Mouse (Mus musculus) limb, embryonic 10.5 days (tissue): ENCODE results near the gene Rnf26. TPM values are rescaled to one million over a fixed set of nuclear protein-coding genes. Genes with fewer than 3 reads are reported as not detected.

Experiments
- DNase-seq: peaks from one replicate; pipeline ENCODE4 v3.0.0-alpha.2; 2017; ENCODE audit warnings: low spot score
- H3K27ac ChIP-seq: fragments of 300-500 bp; sonication (generic); 2 replicates; pipeline ENCODE4 v1.5.1; 2016; ENCODE audit warnings: mild to moderate bottlenecking
- H3K27me3 ChIP-seq: fragments of 300-500 bp; sonication (generic); 2 replicates; pipeline ENCODE4 v1.6.1; 2016; ENCODE audit warnings: low read depth, mild to moderate bottlenecking; ENCODE audit not compliant: poor library complexity, severe bottlenecking
- H3K36me3 ChIP-seq: fragments of 300-500 bp; sonication (generic); 2 replicates; pipeline ENCODE4 v1.6.1; 2016; ENCODE audit warnings: mild to moderate bottlenecking, moderate library complexity
- H3K4me1 ChIP-seq: fragments of 300-500 bp; sonication (generic); 2 replicates; pipeline ENCODE4 v1.6.1; 2016
- H3K4me3 ChIP-seq: fragments of 300-500 bp; sonication (generic); 2 replicates; pipeline ENCODE4 v1.5.1; 2016; ENCODE audit warnings: mild to moderate bottlenecking, moderate library complexity
- H3K9me3 ChIP-seq: fragments of 300-500 bp; sonication (generic); replicated peaks from 2 replicates; pipeline ENCODE4 v1.6.1; 2016; ENCODE audit warnings: mild to moderate bottlenecking
- whole genome bisulfite sequencing: fragments of 180-500 bp; shearing (Covaris S2); methylation state at CpG from one replicate; pipeline ENCODE4 v1.1.7; 2016; 5-methylcytosine and 5-hydroxymethylcytosine counted together
- polyA plus RNA-seq: library from polyadenylated mRNA; unstranded; fragments of >200 nt; fragmentation: Nextera tagmentation; extraction: Ambion mirVana; gene quantifications from 2 replicates; pipeline ENCODE4 v1.2.1, GENCODE M21; 2016

The Rnf26 gene
- polyA plus RNA-seq, 1 experiment from 2014 or later, result 97.0 TPM

DNA sequence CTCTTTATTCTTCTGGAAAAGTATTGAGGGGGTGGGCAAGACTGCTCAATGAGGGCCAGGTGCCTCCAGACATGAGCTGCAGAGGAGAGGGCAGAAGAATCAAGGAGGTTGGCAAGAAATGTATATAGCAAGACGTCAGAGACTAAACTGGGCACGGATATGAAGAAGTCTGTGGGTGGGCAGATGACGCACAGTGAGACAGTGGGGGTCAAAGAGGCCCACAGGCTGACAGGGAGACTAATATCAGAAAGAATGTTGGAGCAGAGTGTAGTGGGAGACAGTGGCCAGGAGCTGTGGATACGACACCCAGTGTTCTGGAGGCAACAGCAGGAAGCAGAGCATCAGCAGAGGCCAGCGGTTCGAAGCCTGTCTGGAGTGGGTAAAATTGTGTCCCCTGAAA, 54.7 kb downstream of the Rnf26 start:
- Histone ChIP-seq H3K36me3 (no peaks in the 10 kb centered on the region), H3K4me1 (no peaks in the 10 kb centered on the region), H3K4me3 (no peak overlapping the region), H3K27me3 (no peaks in the 10 kb centered on the region), H3K9me3 (no peaks in the 10 kb centered on the region), H3K27ac (no peak overlapping the region)
- 89% methylated on average over 6 of the region's 6 CpGs for WGBS
- no peak for DNase-seq

DNA sequence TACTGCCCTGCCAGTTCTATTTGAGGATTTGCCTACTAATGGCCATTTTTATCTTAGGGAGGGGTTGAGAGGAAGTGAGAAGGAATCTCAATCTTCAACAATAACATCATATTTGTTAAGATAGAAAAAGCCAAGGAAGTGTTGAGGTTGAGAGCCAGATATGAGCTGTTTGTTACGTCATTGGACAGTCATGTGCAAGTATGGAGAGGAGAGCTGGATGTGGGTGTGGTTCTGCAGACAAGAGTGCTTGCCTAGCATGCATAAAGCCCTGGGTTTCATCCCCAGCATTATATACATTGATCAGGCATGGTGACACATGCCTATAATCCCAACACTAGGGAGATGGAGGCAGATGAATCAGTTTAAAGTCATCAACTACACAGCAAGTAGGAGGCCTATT, 59.4 kb downstream of the Rnf26 start:
- no peak overlapping the region for H3K4me3 ChIP-seq
- DNase-seq, result no peak
- no peaks in the 10 kb centered on the region for H3K4me1 ChIP-seq
- 76% methylated on average over 1 of the region's 1 CpGs for WGBS
- H3K27me3 ChIP-seq, result 0 out of 2 replicates have a peak, but pooled peaks cover 4% of the 10 kb centered on the region
- no peaks in the 10 kb centered on the region for H3K36me3 ChIP-seq
- no peak overlapping the region for H3K27ac ChIP-seq
- H3K9me3 ChIP-seq, result no peaks in the 10 kb centered on the region

DNA sequence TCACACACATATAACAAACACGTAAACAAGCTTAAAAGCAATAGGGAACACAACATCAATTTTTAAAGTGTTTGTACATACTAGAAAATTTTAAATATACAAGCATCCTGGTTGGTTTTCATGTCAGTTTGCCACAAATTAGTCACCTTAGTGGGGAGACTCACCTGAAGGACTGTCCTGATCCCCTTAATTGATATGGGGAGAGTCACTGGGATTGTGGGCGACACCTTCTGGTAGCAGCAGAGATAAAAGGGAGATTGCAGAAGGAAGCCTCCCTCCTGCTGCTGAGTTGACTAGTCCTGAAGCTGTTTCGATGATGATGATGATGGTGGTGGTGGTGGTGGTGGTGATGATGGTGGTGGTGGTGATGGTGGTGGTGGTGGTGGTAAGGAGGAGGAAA, 60.5 kb downstream of the Rnf26 start:
- no peaks in the 10 kb centered on the region for H3K36me3 ChIP-seq
- peaks cover 15% of the 10 kb centered on the region; the same call in 1 of the 2 replicates for H3K27me3 ChIP-seq
- 60% methylated on average over 3 of the region's 3 CpGs for WGBS
- H3K4me1 ChIP-seq, result no peaks in the 10 kb centered on the region
- H3K27ac ChIP-seq, result no peak overlapping the region
- H3K4me3 ChIP-seq, result no peak overlapping the region
- H3K9me3 ChIP-seq, result no peaks in the 10 kb centered on the region
- no peak for DNase-seq

DNA sequence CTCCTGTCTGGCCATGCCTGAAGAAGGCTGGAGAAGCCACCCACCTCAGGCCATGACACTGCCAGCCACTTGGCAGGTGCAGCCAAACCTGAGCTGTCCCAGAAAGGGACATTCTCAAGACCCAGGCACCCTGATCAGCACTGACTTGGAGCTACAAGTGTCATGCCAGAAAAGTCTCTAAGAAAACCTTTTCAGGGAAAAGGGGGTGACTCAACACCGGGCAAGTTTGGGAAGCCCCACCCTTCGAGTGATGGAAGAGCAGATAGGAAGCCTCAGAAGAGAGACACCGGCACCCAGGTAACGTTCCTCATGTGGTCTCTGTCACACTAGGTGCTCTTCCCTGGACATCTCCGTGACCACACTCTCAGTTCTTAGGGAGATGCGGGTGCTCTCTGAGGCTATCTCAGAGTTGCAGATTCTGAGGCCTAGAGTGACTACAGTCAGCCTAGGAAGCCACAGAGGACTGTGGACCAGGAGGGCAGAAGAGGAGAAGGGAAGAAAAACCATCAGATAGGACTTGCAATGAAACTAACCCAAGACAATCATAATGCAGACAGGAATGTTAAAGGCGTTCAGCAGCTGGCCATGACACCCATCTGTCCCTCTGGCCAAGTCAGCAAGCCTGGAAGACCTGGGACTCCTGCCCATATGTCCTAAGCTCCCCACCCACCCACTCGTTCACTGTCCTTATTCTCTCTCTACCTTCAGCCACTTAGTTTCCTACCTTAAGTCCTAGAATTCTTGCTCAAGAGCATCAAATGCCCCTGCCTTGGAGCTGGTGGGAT, 63.7 kb downstream of the Rnf26 start:
- H3K27me3 ChIP-seq, result peaks cover 47% of the 10 kb centered on the region
- no peak overlapping the region for H3K4me3 ChIP-seq
- H3K9me3 ChIP-seq, result no peaks in the 10 kb centered on the region
- H3K4me1 ChIP-seq, result no peaks in the 10 kb centered on the region
- no peaks in the 10 kb centered on the region for H3K36me3 ChIP-seq
- WGBS, result 90% methylated on average over 8 of the region's 8 CpGs
- no peak for DNase-seq
- H3K27ac ChIP-seq, result no peak overlapping the region

DNA sequence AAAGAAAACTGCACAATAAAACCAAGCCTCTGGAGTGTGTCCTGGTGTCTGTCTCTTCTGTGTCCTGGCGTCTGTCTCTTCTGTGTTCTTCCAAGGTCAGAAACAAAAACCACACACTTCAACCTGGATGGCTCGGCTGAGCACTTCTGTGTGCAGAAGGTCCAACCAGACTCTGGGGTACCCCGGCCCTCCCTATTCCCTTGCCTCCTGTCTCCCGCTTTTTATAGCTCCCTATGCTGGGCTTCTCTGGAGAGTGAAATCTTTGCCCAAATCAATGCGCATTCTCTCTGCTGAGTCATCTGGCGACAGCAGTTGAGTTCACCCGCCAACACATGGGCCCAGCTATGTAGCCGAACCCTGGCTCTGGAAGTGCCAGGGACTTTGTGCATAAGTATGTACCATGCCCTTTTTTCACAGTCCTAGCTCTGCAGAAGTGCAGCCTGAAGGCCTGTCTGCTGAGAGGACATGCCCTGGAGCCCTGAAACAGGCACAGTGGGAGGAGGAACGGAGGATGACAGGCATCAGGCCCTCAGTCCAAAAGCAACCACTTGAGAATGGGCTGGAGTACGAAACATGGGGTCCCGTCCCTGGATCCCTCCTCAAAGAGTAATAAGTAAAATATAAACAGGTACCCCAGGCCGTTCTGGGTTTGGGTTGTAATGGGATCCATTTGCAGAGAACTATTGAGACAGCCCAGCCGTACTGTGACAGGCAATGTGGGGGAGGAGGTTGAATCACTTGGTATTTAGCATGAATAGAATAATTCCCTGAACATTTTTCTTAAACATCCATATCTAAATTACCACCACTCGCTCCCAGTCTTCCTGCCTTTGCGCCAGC, 64.6 kb downstream of the Rnf26 start:
- Histone ChIP-seq H3K4me1 (peaks cover 8% of the 10 kb centered on the region), H3K27ac (no peak overlapping the region), H3K27me3 (peaks cover 56% of the 10 kb centered on the region), H3K36me3 (no peaks in the 10 kb centered on the region), H3K4me3 (no peak overlapping the region), H3K9me3 (no peaks in the 10 kb centered on the region)
- no peak for DNase-seq
- 79% methylated on average over 15 of the region's 15 CpGs for WGBS

DNA sequence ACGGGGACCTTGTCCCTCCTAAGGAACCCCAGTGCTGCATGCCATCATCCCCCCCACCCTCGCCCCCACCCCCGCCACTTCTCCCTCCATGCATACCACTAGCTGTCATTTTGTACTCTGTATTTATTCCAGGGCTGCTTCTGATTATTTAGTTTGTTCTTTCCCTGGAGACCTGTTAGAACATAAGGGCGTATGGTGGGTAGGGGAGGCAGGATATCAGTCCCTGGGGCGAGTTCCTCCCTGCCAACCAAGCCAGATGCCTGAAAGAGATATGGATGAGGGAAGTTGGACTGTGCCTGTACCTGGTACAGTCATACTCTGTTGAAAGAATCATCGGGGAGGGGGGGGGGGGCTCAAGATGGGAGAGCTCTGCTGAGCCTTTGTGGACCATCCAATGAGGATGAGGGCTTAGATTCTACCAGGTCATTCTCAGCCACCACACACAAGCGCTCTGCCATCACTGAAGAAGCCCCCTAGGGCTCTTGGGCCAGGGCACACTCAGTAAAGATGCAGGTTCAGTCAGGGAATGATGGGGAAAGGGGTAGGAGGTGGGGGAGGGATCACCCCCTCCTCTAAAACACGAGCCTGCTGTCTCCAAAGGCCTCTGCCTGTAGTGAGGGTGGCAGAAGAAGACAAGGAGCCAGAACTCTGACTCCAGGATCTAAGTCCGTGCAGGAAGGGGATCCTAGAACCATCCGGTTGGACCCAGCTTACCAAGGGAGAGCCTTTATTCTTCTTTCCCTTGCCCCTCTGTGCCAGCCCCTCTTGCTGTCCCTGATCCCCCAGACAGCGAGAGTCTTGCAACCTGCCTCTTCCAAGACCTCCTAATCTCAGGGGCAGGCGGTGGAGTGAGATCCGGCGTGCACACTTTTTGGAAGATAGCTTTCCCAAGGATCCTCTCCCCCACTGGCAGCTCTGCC, 65.5 kb downstream of the Rnf26 start:
- DNase-seq, result no peak
- Histone ChIP-seq H3K36me3 (no peaks in the 10 kb centered on the region), H3K4me1 (peaks cover 17% of the 10 kb centered on the region), H3K27ac (no peak overlapping the region), H3K27me3 (peaks cover 65% of the 10 kb centered on the region), H3K4me3 (no peak overlapping the region), H3K9me3 (no peaks in the 10 kb centered on the region)
- 78% methylated on average over 14 of the region's 14 CpGs for WGBS

DNA sequence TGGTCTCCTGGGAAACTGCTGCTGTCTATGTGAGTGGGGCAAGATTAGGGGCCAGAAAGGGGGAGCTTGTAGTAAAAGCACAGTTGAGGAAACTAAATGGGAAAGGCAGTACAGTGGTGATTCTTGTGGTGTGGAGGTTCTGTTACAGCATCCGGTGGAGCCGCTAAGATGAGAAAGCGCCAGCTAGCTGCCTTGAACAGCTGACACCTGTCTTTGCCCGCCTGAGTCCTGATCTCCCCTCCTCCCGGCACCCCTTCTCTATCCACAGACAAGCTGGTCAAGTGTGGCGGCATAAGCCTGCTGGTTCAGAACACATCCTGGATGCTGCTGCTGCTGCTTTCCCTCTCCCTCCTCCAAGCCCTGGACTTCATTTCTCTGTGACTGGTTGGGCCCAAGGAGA, 66.2 kb downstream of the Rnf26 start:
- 72% methylated on average over 6 of the region's 6 CpGs for WGBS
- H3K27me3 ChIP-seq, result peaks cover 73% of the 10 kb centered on the region

DNA sequence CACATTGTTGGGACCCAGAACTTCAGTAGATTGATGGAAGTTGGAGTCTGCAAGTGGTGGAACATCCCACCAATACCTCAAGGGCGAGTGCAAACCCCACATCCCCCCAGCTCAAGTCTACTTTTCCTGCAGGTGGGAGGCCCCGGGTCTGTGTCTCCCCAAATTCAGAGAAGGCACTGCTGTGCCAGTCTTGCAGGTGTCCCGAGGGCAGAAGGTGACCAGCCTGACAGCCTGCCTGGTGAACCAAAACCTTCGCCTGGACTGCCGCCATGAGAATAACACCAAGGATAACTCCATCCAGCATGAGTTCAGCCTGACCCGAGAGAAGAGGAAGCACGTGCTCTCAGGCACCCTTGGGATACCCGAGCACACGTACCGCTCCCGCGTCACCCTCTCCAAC, 66.9 kb downstream of the Rnf26 start:
- no peaks in the 10 kb centered on the region for H3K36me3 ChIP-seq
- no peak for DNase-seq
- peaks cover 20% of the 10 kb centered on the region for H3K4me1 ChIP-seq
- H3K27ac ChIP-seq, result no peak overlapping the region
- 91% methylated on average over 12 of the region's 12 CpGs for WGBS
- H3K9me3 ChIP-seq, result no peaks in the 10 kb centered on the region
- no peak overlapping the region for H3K4me3 ChIP-seq
- H3K27me3 ChIP-seq, result peaks cover 79% of the 10 kb centered on the region

More for the DNA sequence above, 66.2 kb downstream of the Rnf26 start:
- no peak for DNase-seq
- Histone ChIP-seq H3K27ac (no peak overlapping the region), H3K9me3 (no peaks in the 10 kb centered on the region), H3K4me3 (no peak overlapping the region), H3K36me3 (no peaks in the 10 kb centered on the region), H3K4me1 (peaks cover 20% of the 10 kb centered on the region)

DNA sequence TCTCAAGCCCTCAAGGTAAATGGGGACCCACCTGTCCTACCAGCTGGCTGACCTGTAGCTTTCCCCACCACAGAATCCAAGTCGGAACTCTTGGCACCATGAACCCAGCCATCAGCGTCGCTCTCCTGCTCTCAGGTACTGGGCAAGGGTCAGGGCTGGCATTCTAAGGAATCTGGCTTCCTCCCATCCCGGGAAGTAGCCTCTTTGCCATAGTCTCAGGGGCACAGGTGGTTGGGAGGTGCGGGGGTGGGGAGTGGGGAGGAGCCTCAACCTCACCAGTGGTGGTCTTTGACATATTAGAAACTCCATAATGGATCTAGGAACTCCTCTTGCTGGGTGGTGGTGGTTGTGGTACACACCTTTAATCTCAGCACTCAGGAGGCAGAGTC, 67.4 kb downstream of the Rnf26 start:
- Histone ChIP-seq H3K4me1 (peaks cover 20% of the 10 kb centered on the region), H3K9me3 (no peaks in the 10 kb centered on the region), H3K4me3 (no peak overlapping the region), H3K36me3 (no peaks in the 10 kb centered on the region), H3K27me3 (peaks cover 84% of the 10 kb centered on the region), H3K27ac (no peak overlapping the region)
- 80% methylated on average over 5 of the region's 5 CpGs for WGBS
- no peak for DNase-seq

Other genes with a start within 250 kb of the Rnf26 start
- gene Thy1, start 70.1 kb downstream of the Rnf26 start, polyA plus RNA-seq, result 0.21 TPM in 1 of 2 replicates, not detected in the other
- 8.9 and 10.7 TPM in 2 replicates for gene Usp2, start 46.5 kb downstream of the Rnf26 start, polyA plus RNA-seq
- 0.13 and 0.14 TPM in 2 replicates for gene Mfrp, start 11.8 kb downstream of the Rnf26 start, polyA plus RNA-seq
- gene C1qtnf5, start 6.3 kb downstream of the Rnf26 start, polyA plus RNA-seq, result 0.24 TPM in 1 of 2 replicates, not detected in the other
- 0.10 and 0.35 TPM in 2 replicates for gene Gm49380, start within 50 bp of the Rnf26 start, polyA plus RNA-seq
- 9.8 and 10.1 TPM in 2 replicates for gene Mcam, start 21.0 kb upstream of the Rnf26 start, polyA plus RNA-seq
- 19.6 and 23.9 TPM in 2 replicates for gene Cbl, start 120.5 kb upstream of the Rnf26 start, polyA plus RNA-seq
- not detected in 2 replicates for gene Ccdc153, start 127.2 kb upstream of the Rnf26 start, polyA plus RNA-seq
- gene Pdzd3, start 138.0 kb upstream of the Rnf26 start, polyA plus RNA-seq, result 0.13 TPM in 1 of 2 replicates, not detected in the other
- gene Nlrx1, start 155.1 kb upstream of the Rnf26 start, polyA plus RNA-seq, result 2.1 and 3.3 TPM in 2 replicates
- gene Abcg4, start 175.1 kb upstream of the Rnf26 start, polyA plus RNA-seq, result 1.9 and 4.6 TPM in 2 replicates
- 28.2 and 30.4 TPM in 2 replicates for gene Hinfp, start 192.2 kb upstream of the Rnf26 start, polyA plus RNA-seq
- gene C2cd2l, start 206.8 kb upstream of the Rnf26 start, polyA plus RNA-seq, result 6.9 and 9.9 TPM in 2 replicates
- gene Dpagt1, start 212.5 kb upstream of the Rnf26 start, polyA plus RNA-seq, result 45.3 and 46.9 TPM in 2 replicates
- 515 and 551 TPM in 2 replicates for gene H2afx, start 221.2 kb upstream of the Rnf26 start, polyA plus RNA-seq
- gene Hmbs, start 230.7 kb upstream of the Rnf26 start, polyA plus RNA-seq, result 174 and 195 TPM in 2 replicates
- gene Vps11, start 248.2 kb upstream of the Rnf26 start, polyA plus RNA-seq, result 29.3 and 32.2 TPM in 2 replicates